Mouse (Mus musculus) heart, adult 8-10 months (tissue): ENCODE data around the gene Miga1. TPM values are rescaled to one million over a fixed set of nuclear protein-coding genes. Genes with fewer than 3 reads are reported as not detected.

Experiments used
- DNase-seq: peaks from one replicate; pipeline ENCODE4 v3.0.0; 2022; ENCODE audit warnings: low spot score
- total RNA-seq, 4 experiments: library from RNA; stranded (reverse); gene quantifications; 2 replicates each; pipeline ENCODE4 v1.2.4; 2022

Gene Miga1
- total RNA-seq, 4 experiments from 2014 or later = 10.4 to 15.8 (median 10.9) TPM

DNA sequence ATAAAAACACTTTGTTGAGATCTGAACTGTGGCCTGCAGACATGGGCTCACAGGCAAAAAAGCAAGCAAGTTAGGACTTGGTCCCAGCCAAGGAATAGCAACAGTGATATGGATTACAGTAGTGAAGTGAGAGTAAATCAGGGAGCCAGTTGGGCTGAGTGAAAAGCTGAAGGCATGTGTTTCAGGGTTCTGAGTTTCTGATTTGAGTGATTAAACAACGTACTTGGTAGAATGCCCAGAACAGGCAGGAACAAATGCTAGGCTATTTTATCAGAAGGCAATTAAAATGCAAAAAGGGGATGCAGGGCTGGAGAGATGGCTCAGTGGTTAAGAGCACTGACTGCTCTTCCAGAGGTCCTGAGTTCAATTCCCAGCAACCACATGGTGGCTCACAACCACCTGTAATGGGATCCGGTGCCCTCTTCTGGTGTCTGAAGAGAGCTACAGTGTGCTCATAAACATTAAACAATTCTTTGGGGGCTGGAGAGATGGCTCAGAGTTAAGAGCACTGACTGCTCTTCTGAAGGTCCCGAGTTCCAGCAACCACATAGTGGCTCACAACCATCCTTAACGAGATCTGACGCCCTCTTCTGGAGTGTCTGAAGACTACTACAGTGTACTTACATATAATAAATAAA is 94.8 kb downstream of the Miga1 start:
- DNase-seq = no peak

DNA sequence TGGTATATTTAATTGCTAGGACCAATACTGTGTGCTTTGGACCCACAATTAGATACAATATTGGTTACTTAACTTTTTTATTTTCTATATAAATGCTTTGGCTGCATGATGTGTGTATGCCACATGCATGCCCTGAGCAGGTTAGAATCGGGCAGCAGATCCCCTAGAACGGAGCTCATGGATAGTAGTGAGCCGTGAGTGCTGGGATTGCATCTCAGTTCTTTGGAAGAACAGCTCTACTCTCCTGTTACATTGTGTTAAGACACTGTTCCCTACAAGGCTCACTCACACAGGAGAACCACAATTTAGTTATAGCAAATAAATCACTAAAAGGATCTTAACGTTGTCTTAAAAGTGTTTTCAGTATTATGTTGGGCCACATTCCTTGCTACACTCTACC is 96.9 kb downstream of the Miga1 start:
- DNase-seq = no peak

DNA sequence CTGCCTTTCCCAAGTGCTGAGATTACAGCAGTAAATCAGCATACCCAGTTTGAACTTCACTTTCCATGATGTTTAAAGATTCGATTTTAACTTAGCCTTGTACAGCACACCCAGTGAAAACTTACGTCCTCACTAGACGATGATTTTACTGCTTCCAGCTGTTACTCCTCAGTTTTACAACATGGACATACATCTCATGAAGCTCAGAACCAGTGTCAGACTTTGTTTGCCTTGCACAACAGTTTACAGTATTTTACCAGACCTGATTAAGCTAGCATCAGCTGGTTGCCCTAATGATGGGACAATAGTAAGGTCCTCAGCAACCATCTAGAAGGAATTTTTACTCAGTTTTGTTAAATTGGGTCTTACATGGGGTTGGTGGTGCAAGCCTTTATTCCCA is 99.1 kb downstream of the Miga1 start:
- no peak for DNase-seq

DNA sequence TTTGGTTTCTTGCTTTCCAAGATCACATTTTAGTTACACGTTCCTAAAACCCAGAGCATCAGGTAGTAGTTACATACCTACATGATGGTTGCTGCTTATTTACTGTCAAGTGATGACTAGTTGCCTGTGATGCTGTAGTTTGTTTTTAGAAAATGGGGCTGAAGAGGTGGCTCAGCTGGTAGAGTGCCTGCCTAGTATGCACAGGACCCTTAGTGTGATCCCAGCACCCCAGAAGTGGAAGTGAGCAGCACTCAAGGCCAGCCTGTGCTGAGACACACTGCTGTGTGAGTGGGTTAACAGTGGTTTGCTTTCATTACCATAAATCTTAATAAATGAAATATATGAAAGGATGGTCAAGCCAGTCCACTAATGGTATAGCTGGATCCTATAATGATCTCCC is 100.6 kb downstream of the Miga1 start:
- DNase-seq = no peak

DNA sequence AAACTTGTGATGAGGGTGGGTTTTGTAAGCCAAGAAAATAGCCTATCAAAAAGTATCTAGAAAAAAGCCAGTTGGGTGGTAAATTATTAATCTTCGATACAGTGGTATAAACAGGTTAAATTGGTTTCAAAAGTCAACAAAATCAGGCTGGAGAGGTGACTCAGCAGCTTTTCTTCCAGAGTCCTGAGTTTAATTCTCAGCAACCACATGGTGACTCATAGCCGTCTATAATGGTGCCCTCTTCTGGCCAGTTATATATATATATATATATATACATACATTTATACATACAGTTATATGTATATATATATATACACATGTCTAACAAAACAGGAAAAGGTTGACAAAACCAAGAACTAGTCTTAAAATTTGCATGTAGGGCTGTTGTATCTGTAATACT is 101.4 kb downstream of the Miga1 start:
- DNase-seq = no peak

DNA sequence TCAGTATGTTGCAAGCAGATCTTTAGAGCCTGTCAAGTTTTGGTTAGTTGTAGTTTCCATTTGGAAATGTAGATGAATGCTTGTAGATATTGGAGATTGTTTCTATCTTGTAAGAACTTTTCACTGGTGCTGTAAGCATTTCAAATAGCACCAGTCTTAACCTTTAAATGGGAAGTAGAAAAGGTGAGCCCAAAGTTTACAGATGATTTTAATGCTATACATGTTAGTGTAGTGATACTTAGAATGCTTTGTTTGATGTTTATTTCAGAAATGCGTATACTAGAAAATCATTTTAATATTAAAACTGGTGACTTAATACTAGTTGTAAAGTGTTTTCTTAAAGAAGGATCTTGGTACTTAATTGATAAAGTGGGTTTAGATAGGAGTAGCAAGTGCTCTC is 104.4 kb downstream of the Miga1 start:
- DNase-seq = no peak

DNA sequence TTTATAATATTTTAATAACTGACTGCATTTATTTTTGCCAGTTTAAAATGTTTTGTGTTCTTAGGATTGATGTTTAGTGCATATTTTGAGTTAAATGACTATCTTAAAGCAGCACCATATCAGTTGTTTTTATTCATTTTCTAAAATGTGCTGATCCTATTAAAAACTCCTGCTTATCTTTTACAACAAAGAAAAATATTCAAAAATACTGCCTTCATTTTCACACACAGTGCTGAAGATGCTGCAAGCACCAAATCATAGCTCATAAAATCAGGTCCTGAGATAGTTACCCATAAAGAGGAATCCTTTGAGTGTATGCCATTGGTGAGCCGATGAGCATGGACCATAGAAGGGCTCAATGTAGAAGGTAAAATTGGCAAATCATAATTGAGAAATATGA is 105.0 kb downstream of the Miga1 start:
- DNase-seq = no peak

DNA sequence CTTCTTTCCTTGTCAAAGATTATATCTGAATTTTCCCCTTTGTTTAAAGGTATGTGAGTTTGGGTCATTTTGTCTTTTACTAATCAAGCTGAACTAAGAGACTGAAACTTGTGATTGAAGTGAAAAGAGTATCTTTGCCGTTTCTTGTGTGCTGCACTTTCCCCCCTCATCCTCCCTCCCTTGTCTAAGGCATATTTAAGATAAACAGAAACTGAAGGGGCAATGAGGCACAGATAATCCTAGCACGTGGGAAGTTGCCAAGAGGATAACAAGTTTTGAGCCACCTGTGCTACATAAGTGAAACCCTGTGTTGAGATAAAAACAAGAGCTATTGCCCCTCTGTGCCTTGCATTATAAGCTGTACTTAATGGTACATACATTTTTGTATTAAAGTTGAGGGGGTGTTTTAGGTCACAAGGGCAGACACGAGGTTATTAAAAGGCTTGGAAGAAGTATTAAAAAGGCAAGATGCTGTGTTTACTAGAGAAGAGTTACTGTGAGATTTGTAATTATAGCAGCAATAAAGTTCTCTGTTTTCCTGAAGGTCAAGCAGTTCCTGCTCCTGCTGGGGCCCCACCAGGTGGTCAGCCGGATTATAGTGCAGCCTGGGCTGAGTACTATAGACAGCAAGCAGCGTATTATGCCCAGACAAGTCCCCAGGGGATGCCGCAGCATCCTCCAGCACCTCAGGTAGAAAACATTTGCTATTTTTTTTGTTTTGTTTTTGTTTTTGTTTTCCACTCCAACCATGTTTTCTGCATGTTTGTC is 108.7 kb downstream of the Miga1 start:
- DNase-seq = no peak

DNA sequence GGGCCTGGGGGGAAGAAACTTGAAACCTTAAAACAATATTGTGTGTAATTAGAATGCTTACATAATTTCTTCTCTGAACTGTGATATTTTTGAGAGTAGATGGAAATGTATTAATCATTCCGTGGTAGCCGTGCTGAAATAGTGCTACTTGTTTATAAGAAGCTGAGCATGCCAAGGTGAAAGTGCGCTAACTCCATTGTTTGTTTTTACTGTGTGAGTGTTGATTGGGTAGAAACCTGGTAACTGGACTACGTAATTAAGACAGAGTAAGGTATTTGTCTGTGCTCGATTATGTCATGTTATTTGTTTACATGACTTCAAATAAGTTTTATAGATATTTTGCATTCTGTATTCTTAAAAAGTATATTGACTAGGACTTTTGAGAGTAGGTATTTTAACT is 110.9 kb downstream of the Miga1 start:
- no peak for DNase-seq

DNA sequence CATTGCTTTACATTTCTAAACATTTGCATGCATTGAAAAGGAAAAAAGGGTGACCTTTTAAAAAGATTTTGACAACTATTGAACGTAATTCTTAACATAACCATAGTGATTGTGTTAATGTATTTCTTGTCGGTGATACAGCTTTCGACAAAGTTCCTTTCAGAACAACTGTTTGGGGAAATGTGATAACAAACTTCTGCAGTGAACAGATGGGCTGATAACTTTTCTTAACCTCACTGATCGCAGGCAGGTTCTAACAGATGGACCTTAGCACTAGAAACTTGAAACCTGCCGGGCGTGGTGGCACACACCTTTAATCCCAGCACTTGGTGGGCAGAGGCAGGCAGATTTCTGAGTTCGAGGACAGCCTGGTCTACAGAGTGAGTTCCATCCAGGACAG is 111.4 kb downstream of the Miga1 start:
- DNase-seq = no peak

DNA sequence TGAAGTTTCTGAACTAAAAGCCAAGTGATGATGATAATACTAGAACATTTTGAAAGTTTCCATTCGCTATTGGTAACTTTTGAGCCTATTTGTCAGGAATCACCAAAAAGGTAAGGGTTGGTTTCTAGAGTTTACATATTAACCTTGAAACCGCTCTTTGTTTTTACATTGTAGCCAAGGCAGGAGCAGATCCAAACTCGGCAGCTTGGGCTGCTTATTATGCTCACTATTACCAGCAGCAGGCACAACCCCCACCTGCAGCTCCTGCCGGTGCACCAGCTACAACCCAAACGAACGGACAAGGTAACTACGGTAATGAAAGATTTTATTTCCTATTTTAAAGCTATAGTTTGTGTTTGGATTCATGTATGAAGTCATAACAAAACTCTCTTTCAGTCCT is 114.3 kb downstream of the Miga1 start:
- DNase-seq = no peak

DNA sequence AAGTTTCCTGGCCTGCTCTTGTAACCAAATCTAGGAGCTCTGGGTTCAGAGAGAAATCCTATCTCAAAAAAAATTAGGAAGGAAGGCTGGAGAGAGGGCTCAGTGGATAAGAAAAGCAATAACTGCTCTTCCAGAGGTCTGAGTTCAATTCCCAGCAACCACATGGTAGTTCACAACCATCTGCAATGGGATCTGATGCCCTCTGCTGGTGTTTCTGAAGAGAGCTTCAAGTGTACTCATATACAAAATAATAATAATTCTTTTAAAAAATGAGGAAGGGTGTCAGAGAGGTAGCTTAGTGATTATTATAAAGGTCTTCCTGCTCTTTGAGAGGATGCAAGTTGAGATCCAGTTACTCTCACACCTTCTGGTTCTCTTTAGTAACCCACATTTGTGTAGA is 115.3 kb downstream of the Miga1 start:
- DNase-seq = no peak

Other genes starting within 250 kb of the Miga1 start
- gene Gipc2, start 174.2 kb downstream of the Miga1 start, total RNA-seq = 1 to 10 TPM; 3.0 to 4.8 (median 3.4) TPM
- 100 to 1,000 TPM in 2 of 4 experiments, 10 to 100 TPM in 2; 88.0 to 125 (median 101) TPM for gene Dnajb4, start 130.1 kb downstream of the Miga1 start, total RNA-seq
- gene Fubp1, start 130.0 kb downstream of the Miga1 start, total RNA-seq = 10 to 100 TPM; 44.3 to 55.0 (median 52.5) TPM
- gene Nexn, start 74.1 kb downstream of the Miga1 start, total RNA-seq = 100 to 1,000 TPM; 264 to 407 (median 333) TPM
- 10 to 100 TPM; 24.5 to 25.5 (median 24.6) TPM for gene Usp33, start 6.1 kb upstream of the Miga1 start, total RNA-seq
- 10 to 100 TPM; 20.3 to 24.4 (median 22.7) TPM for gene Zzz3, start 55.1 kb upstream of the Miga1 start, total RNA-seq